Mouse (Mus musculus) left cerebral cortex, adult 2 months (tissue): Measurements from ENCODE around the gene Nr6a1. TPM values are rescaled to one million over a fixed set of nuclear protein-coding genes. Genes with fewer than 3 reads are reported as not detected.

Experiments used
- DNase-seq, 2 experiments: peaks; one replicate each; pipeline ENCODE4 v3.0.0; 2021 to 2022; ENCODE audit warnings: low spot score in 2 of 2, mixed read lengths in 1 of 2; ENCODE audit errors: extremely low spot score in 1 of 2
- H3K27ac ChIP-seq: fragments of 200-600 bp; 2 replicates; pipeline ENCODE4 v1.8.1; 2022
- H3K4me3 ChIP-seq: fragments of 200-600 bp; 2 replicates; pipeline ENCODE4 v1.8.1; 2022
- CTCF ChIP-seq: fragments of 200-600 bp; IDR thresholded peaks from 2 replicates; pipeline ENCODE4 v1.8.1; 2022; ENCODE audit warnings: antibody characterized with exemption, mild to moderate bottlenecking, moderate library complexity
- intact Hi-C: fragments of 180-260 bp; cut with DNase I; formaldehyde crosslinking; loops from one replicate; pipeline ENCODE4 v1.15.1; 2025
- total RNA-seq, 2 experiments: library from RNA; stranded (reverse); gene quantifications; 2 replicates each; pipeline ENCODE4 v1.2.3; 2021

Gene Nr6a1
- total RNA-seq, 2 experiments from 2014 or later: 9.3 to 10.4 TPM

GRCm38 (mm10) chr2:38767177-38767931, 160.1 kb downstream of the Nr6a1 start:
- Histone ChIP-seq H3K27ac (no peak overlapping the region), H3K4me3 (no peak overlapping the region)
- no peak for DNase-seq
- no peak for TF ChIP-seq CTCF
- intact Hi-C loops: no loop called here

- intact Hi-C loops: loop anchor here (2.0 to 5.0 kb wide), 3 partner anchors 78 to 308 kb away; no protein-coding TSS in a partner anchor
- TF ChIP-seq CTCF: no peak
- no peak overlapping the region for H3K4me3 ChIP-seq
- H3K27ac ChIP-seq: no peak overlapping the region
- no peak for DNase-seq
Measured at GRCm38 (mm10) chr2:38739847-38740246, 187.6 kb downstream of the Nr6a1 start.

- Histone ChIP-seq H3K4me3 (no peak overlapping the region), H3K27ac (no peak overlapping the region)
- intact Hi-C loops: loop anchor here (2.0 to 5.0 kb wide), 3 partner anchors 77 to 307 kb away; no protein-coding TSS in a partner anchor
- DNase-seq: peak; percentile 79 to 84
- TF ChIP-seq CTCF: peak; percentile 96
Measured at GRCm38 (mm10) chr2:38739410-38739809, 188.1 kb downstream of the Nr6a1 start.

DNA sequence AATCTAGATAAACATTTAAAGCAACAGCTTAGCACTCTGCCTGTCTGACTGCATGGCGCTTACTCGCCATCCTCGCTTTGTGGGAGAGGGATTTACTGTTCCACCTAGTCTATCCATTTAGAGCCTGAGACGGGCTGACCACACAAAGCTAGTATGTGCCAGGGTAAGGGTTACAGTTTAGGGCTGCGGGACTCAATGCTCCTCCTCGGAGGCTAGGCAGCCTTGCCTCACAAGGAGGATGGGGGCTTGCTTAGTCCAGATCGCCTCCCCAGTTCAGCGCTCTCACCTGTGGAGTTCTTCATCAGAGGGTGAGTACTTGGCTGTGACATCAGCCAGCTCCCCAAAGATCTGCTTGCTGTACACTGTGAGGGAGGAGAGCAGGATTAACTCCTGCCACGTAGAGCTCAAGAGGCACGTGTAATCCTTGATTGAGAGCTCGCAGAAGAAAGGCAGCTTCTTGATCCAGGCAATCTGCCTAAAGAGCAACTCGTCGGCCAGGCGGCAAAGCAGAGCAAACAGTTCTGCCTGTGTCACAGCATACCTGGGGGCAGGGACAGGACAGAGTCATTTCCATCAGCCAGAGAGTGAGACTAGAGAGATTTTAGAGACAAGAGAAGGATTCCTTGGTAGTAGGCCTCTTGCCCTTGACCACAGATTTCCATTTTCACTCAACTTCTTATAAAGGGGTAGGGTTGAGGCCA, 188.7 kb downstream of the Nr6a1 start:
- Histone ChIP-seq H3K4me3 (no peak overlapping the region), H3K27ac (no peak overlapping the region)
- intact Hi-C loops: loop anchor here (2.0 to 5.0 kb wide), 3 partner anchors 76 to 306 kb away; no protein-coding TSS in a partner anchor
- no peak for TF ChIP-seq CTCF
- no peak for DNase-seq

- no peak for TF ChIP-seq CTCF
- no peak for DNase-seq
- no peak overlapping the region for H3K4me3 ChIP-seq
- intact Hi-C loops: loop anchor here (5.0 kb wide), 2 partner anchors 73 to 303 kb away; no protein-coding TSS in a partner anchor
- no peak overlapping the region for H3K27ac ChIP-seq
Measured at GRCm38 (mm10) chr2:38735740-38736139, 191.7 kb downstream of the Nr6a1 start.

- no peak for TF ChIP-seq CTCF
- DNase-seq: no peak
- Histone ChIP-seq H3K4me3 (no peak overlapping the region), H3K27ac (no peak overlapping the region)
- intact Hi-C loops: loop anchor here (5.0 kb wide), 2 partner anchors 72 to 302 kb away; no protein-coding TSS in a partner anchor
Measured at GRCm38 (mm10) chr2:38734721-38735120, 192.8 kb downstream of the Nr6a1 start.

DNA sequence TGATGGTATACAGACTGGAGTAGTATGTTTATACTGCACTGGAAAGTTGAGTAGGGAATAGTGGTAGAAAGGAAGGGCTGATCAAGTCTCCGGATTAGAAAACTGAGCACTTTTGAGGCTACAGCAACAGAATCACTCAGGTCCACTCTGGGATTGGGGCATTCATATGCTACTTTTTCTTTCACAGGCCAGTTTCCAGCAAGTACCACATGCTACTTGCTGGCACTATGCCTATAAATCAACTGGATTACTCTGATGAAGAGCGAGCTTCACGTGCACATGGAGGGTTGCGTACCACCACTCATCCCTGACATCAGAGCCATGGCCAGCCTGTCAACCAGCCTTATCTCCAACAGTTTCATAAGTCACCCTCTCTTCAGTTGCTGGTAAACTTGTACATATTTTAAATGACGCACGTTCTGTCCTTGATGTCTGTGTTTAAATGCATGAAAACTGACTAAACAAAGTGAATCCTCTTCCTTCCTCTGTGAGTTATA, 197.1 kb downstream of the Nr6a1 start:
- no peak overlapping the region for H3K4me3 ChIP-seq
- intact Hi-C loops: no loop called here
- no peak for TF ChIP-seq CTCF
- no peak for DNase-seq
- H3K27ac ChIP-seq: no peak overlapping the region

GRCm38 (mm10) chr2:38725427-38725826, 202.1 kb downstream of the Nr6a1 start:
- DNase-seq: no peak
- Histone ChIP-seq H3K27ac (no peak overlapping the region), H3K4me3 (no peak overlapping the region)
- intact Hi-C loops: no loop called here
- TF ChIP-seq CTCF: no peak

GRCm38 (mm10) chr2:38723378-38723777, 204.1 kb downstream of the Nr6a1 start:
- intact Hi-C loops: no loop called here
- DNase-seq: no peak
- no peak for TF ChIP-seq CTCF
- Histone ChIP-seq H3K27ac (no peak overlapping the region), H3K4me3 (no peak overlapping the region)

- no peak overlapping the region for H3K4me3 ChIP-seq
- intact Hi-C loops: no loop called here
- no peak for DNase-seq
- no peak for TF ChIP-seq CTCF
- H3K27ac ChIP-seq: no peak overlapping the region
Measured at GRCm38 (mm10) chr2:38722076-38722475, 205.4 kb downstream of the Nr6a1 start.

DNA sequence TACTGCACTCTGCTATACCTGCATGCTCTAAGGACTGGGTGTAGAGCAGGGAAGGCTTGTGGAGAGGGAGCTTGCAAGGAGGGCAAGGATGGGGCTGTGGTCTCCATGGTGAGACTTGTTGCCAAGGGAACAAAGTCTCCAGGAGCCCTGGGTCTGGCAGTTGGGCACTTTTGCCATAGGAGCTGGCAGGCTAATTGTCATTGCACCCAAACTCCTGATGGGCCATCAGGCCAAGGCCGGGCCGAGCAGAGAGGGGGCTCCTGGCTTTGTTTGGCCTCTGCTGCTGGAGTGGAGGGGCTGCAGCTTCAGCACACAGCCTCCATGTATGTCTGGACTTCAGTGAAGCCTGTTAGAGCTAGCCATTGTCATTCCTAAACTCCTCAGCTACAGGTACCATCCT, 206.8 kb downstream of the Nr6a1 start:
- intact Hi-C loops: no loop called here
- no peak for DNase-seq
- no peak for TF ChIP-seq CTCF

GRCm38 (mm10) chr2:38719354-38719753, 208.1 kb downstream of the Nr6a1 start:
- DNase-seq: no peak
- Histone ChIP-seq H3K4me3 (no peak overlapping the region), H3K27ac (no peak overlapping the region)
- intact Hi-C loops: no loop called here
- TF ChIP-seq CTCF: no peak

More for the DNA sequence above, 206.8 kb downstream of the Nr6a1 start:
- H3K4me3 ChIP-seq: no peak overlapping the region
- H3K27ac ChIP-seq: no peak overlapping the region
